Mouse (Mus musculus) urinary bladder, postnatal 25 days (tissue): ENCODE results near the gene Cda.
"Not testable (repeated sequence)": the region's sequence is repeated elsewhere in the genome, so short reads cannot be mapped to it uniquely, and the experiment has no call there.

Source experiments
- DNase-seq: peaks from one replicate; pipeline ENCODE4 v3.0.0; 2022; ENCODE audit warnings: low spot score

Cda gene

GRCm38 (mm10) chr4:138335036-138335435 is 32.8 kb downstream of the Cda start:
- no peak for DNase-seq

- no peak for DNase-seq
These were observed 34.7 kb downstream of the Cda start for GRCm38 (mm10) chr4:138333135-138333534.

GRCm38 (mm10) chr4:138331647-138332046 is 36.1 kb downstream of the Cda start:
- DNase-seq, result no peak

- no peak for DNase-seq
These were observed 37.5 kb downstream of the Cda start for GRCm38 (mm10) chr4:138330264-138330671.

GRCm38 (mm10) chr4:138327891-138328470 is 39.8 kb downstream of the Cda start:
- DNase-seq, result no peak

- DNase-seq, result not testable (repeated sequence)
These were observed 40.6 kb downstream of the Cda start for GRCm38 (mm10) chr4:138327155-138327554.

GRCm38 (mm10) chr4:138326077-138326695 is 41.6 kb downstream of the Cda start, which contains the start of gene Pink1:
Gene Pink1, minus strand, starts transcription at chr4:138326307.
- DNase-seq, result peak; percentile 84

GRCm38 (mm10) chr4:138325466-138326076 is 42.2 kb downstream of the Cda start:
- DNase-seq, result peak; percentile 96

- DNase-seq, result no peak
These were observed 43.3 kb downstream of the Cda start for GRCm38 (mm10) chr4:138324451-138324850.

GRCm38 (mm10) chr4:138323753-138324152 is 44.0 kb downstream of the Cda start:
- no peak for DNase-seq

GRCm38 (mm10) chr4:138322692-138323091 is 45.1 kb downstream of the Cda start:
- DNase-seq, result no peak

- no peak for DNase-seq
These were observed 46.3 kb downstream of the Cda start for GRCm38 (mm10) chr4:138321488-138321887.

GRCm38 (mm10) chr4:138320711-138321110 is 47.1 kb downstream of the Cda start:
- DNase-seq, result no peak

GRCm38 (mm10) chr4:138319508-138319907 is 48.3 kb downstream of the Cda start:
- peak; percentile 80 for DNase-seq

GRCm38 (mm10) chr4:138318509-138319266 is 49.1 kb downstream of the Cda start:
- peak; percentile 50 for DNase-seq

- no peak for DNase-seq
These were observed 51.4 kb downstream of the Cda start for GRCm38 (mm10) chr4:138316369-138316768.

GRCm38 (mm10) chr4:138315781-138316180 is 52.0 kb downstream of the Cda start:
- DNase-seq, result no peak

- no peak for DNase-seq
These were observed 54.0 kb downstream of the Cda start for GRCm38 (mm10) chr4:138313795-138314194.

- DNase-seq, result no peak
These were observed 54.8 kb downstream of the Cda start for GRCm38 (mm10) chr4:138313021-138313420.

- DNase-seq, result no peak
These were observed 55.7 kb downstream of the Cda start for GRCm38 (mm10) chr4:138312105-138312504.

- DNase-seq, result peak; percentile 52
These were observed 56.2 kb downstream of the Cda start for GRCm38 (mm10) chr4:138311595-138311994.

- no peak for DNase-seq
These were observed 57.4 kb downstream of the Cda start for GRCm38 (mm10) chr4:138310311-138310910.
